9 mouse cellular contexts compared by ENCODE assay signal in the genomic region with DNA sequence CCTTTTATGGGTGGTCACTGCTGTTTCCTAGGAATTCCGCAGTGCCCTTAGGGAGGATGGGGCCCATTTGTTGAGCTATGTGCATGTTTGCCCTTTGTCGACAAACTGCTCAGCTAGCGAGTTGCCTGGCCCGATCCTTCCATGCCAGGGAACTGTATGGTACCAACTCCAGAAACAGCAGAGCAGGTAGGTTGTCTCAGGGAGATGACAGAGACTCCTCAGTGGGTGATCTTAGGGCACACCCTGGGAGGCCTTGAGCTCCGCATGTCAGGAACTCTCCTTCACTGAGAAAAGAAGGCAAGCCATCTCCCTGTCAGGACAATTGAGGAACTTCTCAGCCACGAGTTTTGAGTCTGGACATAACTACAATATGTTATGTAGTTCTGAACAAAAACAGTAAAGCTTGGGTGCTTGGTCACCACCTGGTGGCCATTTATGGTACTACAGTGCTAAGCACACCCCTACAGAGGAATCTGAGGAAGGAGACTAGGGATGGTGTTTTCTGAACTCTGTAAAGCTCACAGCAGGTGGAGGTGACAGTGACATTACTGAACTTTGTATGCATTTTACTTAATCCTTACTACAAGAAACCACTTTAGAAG. TPM values are rescaled to one million over a fixed set of nuclear protein-coding genes. Genes with fewer than 3 reads are reported as not detected.
DNase-seq lines count a peak whose midpoint lies in the region; ATAC-seq and TF ChIP-seq lines count a peak whose summit lies in the region.
"Had no signal": no experiment of that assay in that cellular context is flagged by ENCODE, and none has a peak within 500 bp of the region (broad histone marks: within the 10 kb centered on the region; RNA-seq: fewer than 3 reads in every experiment).

No protein-coding gene starts in this region.

- H3K9ac ChIP-seq in heart, adult 2 months (ENCODE audit: low read depth, low read length), result no peak overlapping the region
- H3K9ac ChIP-seq in heart, embryonic 11.5 days (ENCODE audit: low read depth, low read length), result no peak overlapping the region
- no peak overlapping the region for H3K9ac ChIP-seq in midbrain, embryonic 11.5 days (ENCODE audit: low read length)
- H3K9ac ChIP-seq: neural tube, embryonic 12.5 days had no signal

- ATAC-seq in heart, embryonic 11.5 days (replicated peaks; ENCODE audit: insufficient number of reproducible peaks, low FRiP score, low TSS enrichment), result no peak
- ATAC-seq in midbrain, embryonic 11.5 days (ENCODE audit: low FRiP score), result peak; percentile 52

- WGBS in heart, adult 2 months, result 59% methylated on average over 6 of the region's 6 CpGs
- WGBS in heart, embryonic 11.5 days (ENCODE audit: insufficient replicate concordance), result 60% methylated on average over 6 of the region's 6 CpGs
- 78% methylated on average over 6 of the region's 6 CpGs for WGBS in limb, embryonic 10.5 days
- WGBS in midbrain, embryonic 11.5 days, result 73% methylated on average over 6 of the region's 6 CpGs

- TF ChIP-seq POLR2A in heart, adult 2 months (IDR thresholded peaks at IDR 0.05; ENCODE audit: insufficient read depth, low read depth, low read length), result no peak

- no peaks in the 10 kb centered on the region for H3K9me3 ChIP-seq in heart, embryonic 11.5 days (replicated peaks; ENCODE audit: control insufficient read depth, low read length)
- no peaks in the 10 kb centered on the region for H3K9me3 ChIP-seq in limb, embryonic 10.5 days (replicated peaks)
- no peaks in the 10 kb centered on the region for H3K9me3 ChIP-seq in midbrain, embryonic 11.5 days (ENCODE audit: control insufficient read depth, low read length)
- H3K9me3 ChIP-seq: neural tube, embryonic 12.5 days had no signal

- no peaks in the 10 kb centered on the region for H3K4me1 ChIP-seq in heart, adult 2 months (ENCODE audit: control insufficient read depth, insufficient read depth, low read length)
- peaks cover 3% of the 10 kb centered on the region for H3K4me1 ChIP-seq in heart, embryonic 11.5 days (ENCODE audit: control insufficient read depth, insufficient read depth, low read length)
- H3K4me1 ChIP-seq in limb, embryonic 10.5 days, result peaks cover 8% of the 10 kb centered on the region; the same call in 1 of the 2 replicates
- no peaks in the 10 kb centered on the region for H3K4me1 ChIP-seq in midbrain, embryonic 11.5 days (ENCODE audit: control insufficient read depth, insufficient read depth, low read length)
- H3K4me1 ChIP-seq: neural tube, embryonic 12.5 days had no signal

- intact Hi-C loops in heart, adult 2 months (cut with DNase I), result loop anchor here (2.0 to 10.0 kb wide), 4 partner anchors 25 to 437 kb away; a partner anchor contains a TSS

- H3K79me2 ChIP-seq in heart, adult 2 months (replicated peaks; ENCODE audit: control insufficient read depth, insufficient read depth, low read length), result no peaks in the 10 kb centered on the region

- H3K27me3 ChIP-seq in heart, adult 2 months (ENCODE audit: control insufficient read depth, insufficient read depth, low read length), result no peaks in the 10 kb centered on the region
- no peaks in the 10 kb centered on the region for H3K27me3 ChIP-seq in heart, embryonic 11.5 days (ENCODE audit: control insufficient read depth, insufficient read depth, low read length)
- H3K27me3 ChIP-seq in limb, embryonic 10.5 days (ENCODE audit: low read depth, poor library complexity, severe bottlenecking), result no peaks in the 10 kb centered on the region
- no peaks in the 10 kb centered on the region for H3K27me3 ChIP-seq in midbrain, embryonic 11.5 days (ENCODE audit: control insufficient read depth, insufficient read depth, low read length)
- H3K27me3 ChIP-seq: neural tube, embryonic 12.5 days had no signal

- no peak overlapping the region for H3K4me3 ChIP-seq in heart, adult 2 months
- no peak overlapping the region for H3K4me3 ChIP-seq in heart, embryonic 11.5 days (ENCODE audit: low read depth, low read length)
- no peak overlapping the region for H3K4me3 ChIP-seq in limb, embryonic 10.5 days
- no peak overlapping the region for H3K4me3 ChIP-seq in midbrain, embryonic 11.5 days (ENCODE audit: low read depth, low read length)
- H3K4me3 ChIP-seq: neural tube, embryonic 12.5 days had no signal

- no peak overlapping the region for H3K4me2 ChIP-seq in heart, embryonic 11.5 days
- no peak overlapping the region for H3K4me2 ChIP-seq in midbrain, embryonic 11.5 days
- H3K4me2 ChIP-seq: neural tube, embryonic 12.5 days had no signal

- DNase-seq in heart, adult 2 months, result peak; percentile 69 to 82
- DNase-seq in cerebellum, postnatal 14 days, result peak; percentile 89
- DNase-seq in frontal cortex, postnatal 25 days (ENCODE audit: low spot score in 2 of 2), result peak; percentile 75 to 81
- peak; percentile 84 for DNase-seq in kidney, adult 18-20 months
- peak; percentile 70 for DNase-seq in limb, embryonic 10.5 days (ENCODE audit: low spot score)
- DNase-seq in midbrain, embryonic 11.5 days (ENCODE audit: low spot score, missing footprints), result peak; percentile 98
- DNase-seq in skeletal muscle tissue, adult 2 months (ENCODE audit: low read depth, low spot score), result peak; percentile 51

- no peak overlapping the region for H3K27ac ChIP-seq in heart, adult 2 months
- no peak overlapping the region for H3K27ac ChIP-seq in heart, embryonic 11.5 days (ENCODE audit: low read depth, low read length)
- no peak overlapping the region for H3K27ac ChIP-seq in limb, embryonic 10.5 days
- H3K27ac ChIP-seq in midbrain, embryonic 11.5 days (ENCODE audit: low read depth, low read length), result no peak overlapping the region
- H3K27ac ChIP-seq: neural tube, embryonic 12.5 days had no signal

- TF ChIP-seq EP300 in heart, adult 2 months (IDR thresholded peaks at IDR 0.05; ENCODE audit: insufficient read depth, low read depth, low read length), result no peak

- H3K36me3 ChIP-seq in heart, adult 2 months (ENCODE audit: control insufficient read depth, insufficient read depth, low read length), result no peaks in the 10 kb centered on the region
- H3K36me3 ChIP-seq in heart, embryonic 11.5 days (ENCODE audit: control insufficient read depth, insufficient read depth, low read length), result peaks cover 41% of the 10 kb centered on the region
- peaks cover 75% of the 10 kb centered on the region for H3K36me3 ChIP-seq in limb, embryonic 10.5 days
- peaks cover 15% of the 10 kb centered on the region for H3K36me3 ChIP-seq in midbrain, embryonic 11.5 days (ENCODE audit: control insufficient read depth, insufficient read depth, low read length)

- no peak; the same call in 1 of the 2 replicates for TF ChIP-seq CTCF in heart, adult 2 months (IDR thresholded peaks at IDR 0.05)

RNA-seq across cellular contexts. Expression of a gene that starts 25.9 kb away (rescaled TPM):
- total RNA-seq in heart, adult 2 months (2021), result 10 to 100 TPM; 30.7 to 32.8 TPM
- 75.5 and 119 TPM in 2 replicates for polyA plus RNA-seq in heart, adult 2 months (2012; rRNA removed)
- 38.6 and 54.6 TPM in 2 replicates for polyA plus RNA-seq in heart, embryonic 11.5 days (2014; fragmentation: Nextera tagmentation; extraction: Ambion mirVana)
- polyA plus RNA-seq in limb, embryonic 10.5 days (2016; fragmentation: Nextera tagmentation; extraction: Ambion mirVana), result 312 and 340 TPM in 2 replicates
- 135 and 154 TPM in 2 replicates for polyA plus RNA-seq in midbrain, embryonic 11.5 days (2014; fragmentation: Nextera tagmentation; extraction: Ambion mirVana)

RNA-seq across cellular contexts. Expression of a gene that starts 51.9 kb away (rescaled TPM):
- 10 to 100 TPM; 10.4 to 12.6 TPM for total RNA-seq in heart, adult 2 months (2021)
- polyA plus RNA-seq in heart, adult 2 months (2012; rRNA removed), result 31.5 and 31.7 TPM in 2 replicates
- 25.5 and 28.1 TPM in 2 replicates for polyA plus RNA-seq in heart, embryonic 11.5 days (2014; fragmentation: Nextera tagmentation; extraction: Ambion mirVana)
- polyA plus RNA-seq in limb, embryonic 10.5 days (2016; fragmentation: Nextera tagmentation; extraction: Ambion mirVana), result 26.0 and 36.8 TPM in 2 replicates
- 17.6 and 20.1 TPM in 2 replicates for polyA plus RNA-seq in midbrain, embryonic 11.5 days (2014; fragmentation: Nextera tagmentation; extraction: Ambion mirVana)
